Mouse (Mus musculus): Measurements from ENCODE around the gene Insl5. TPM values are rescaled to one million over a fixed set of nuclear protein-coding genes. Genes with fewer than 3 reads are reported as not detected.

Insl5 gene
- total and polyA plus RNA-seq, 2 experiments from 2014 or later, result not detected

GRCm38 (mm10) chr4:102974172-102974571, 52.5 kb downstream of the Insl5 start:
- H3K4me3 ChIP-seq (ENCODE audit: low read length), result no peak overlapping the region
- peaks cover 7% of the 10 kb centered on the region; the same call in 1 of the 2 replicates for H3K4me1 ChIP-seq (ENCODE audit: insufficient read depth, low read length)
- no peak overlapping the region for H3K4me2 ChIP-seq (ENCODE audit: low read depth, low read length)
- 66% methylated on average over 5 of the region's 5 CpGs for WGBS
- H3K27ac ChIP-seq, result no peak overlapping the region
- no peaks in the 10 kb centered on the region for H3K9me3 ChIP-seq (ENCODE audit: low read length)
- H3K36me3 ChIP-seq (ENCODE audit: insufficient read depth, low read length), result 0 out of 2 replicates have a peak, but pooled peaks cover 4% of the 10 kb centered on the region
- H3K27me3 ChIP-seq (ENCODE audit: insufficient read depth, low read length), result no peaks in the 10 kb centered on the region
- DNase-seq (ENCODE audit: low spot score) (no peak), ATAC-seq (no peak)
- H3K9ac ChIP-seq (replicated peaks; ENCODE audit: low read length), result no peak overlapping the region
- TF ChIP-seq CTCF (IDR thresholded peaks at IDR 0.05; ENCODE audit: low read depth), result no peak

GRCm38 (mm10) chr4:102972071-102972470, 54.6 kb downstream of the Insl5 start:
- H3K9me3 ChIP-seq (ENCODE audit: low read length), result no peaks in the 10 kb centered on the region
- H3K36me3 ChIP-seq (ENCODE audit: insufficient read depth, low read length), result 0 out of 2 replicates have a peak, but pooled peaks cover 9% of the 10 kb centered on the region
- H3K4me3 ChIP-seq (ENCODE audit: low read length), result no peak overlapping the region
- H3K9ac ChIP-seq (replicated peaks; ENCODE audit: low read length), result no peak overlapping the region
- TF ChIP-seq CTCF (IDR thresholded peaks at IDR 0.05; ENCODE audit: low read depth), result no peak
- 75% methylated on average over 3 of the region's 3 CpGs for WGBS
- H3K4me2 ChIP-seq (ENCODE audit: low read depth, low read length), result no peak overlapping the region
- ATAC-seq, result no peak
- no peak for DNase-seq (ENCODE audit: low spot score)
- no peak overlapping the region for H3K27ac ChIP-seq
- no peaks in the 10 kb centered on the region for H3K27me3 ChIP-seq (ENCODE audit: insufficient read depth, low read length)
- H3K4me1 ChIP-seq (ENCODE audit: insufficient read depth, low read length), result no peaks in the 10 kb centered on the region

GRCm38 (mm10) chr4:102971159-102971558, 55.5 kb downstream of the Insl5 start:
- no peak for DNase-seq (ENCODE audit: low spot score)
- no peak for TF ChIP-seq CTCF (IDR thresholded peaks at IDR 0.05; ENCODE audit: low read depth)
- Histone ChIP-seq H3K9me3 (ENCODE audit: low read length) (no peaks in the 10 kb centered on the region), H3K27ac (no peak overlapping the region), H3K9ac (replicated peaks; ENCODE audit: low read length) (no peak overlapping the region), H3K36me3 (ENCODE audit: insufficient read depth, low read length) (0 out of 2 replicates have a peak, but pooled peaks cover 13% of the 10 kb centered on the region), H3K4me3 (ENCODE audit: low read length) (no peak overlapping the region), H3K4me2 (ENCODE audit: low read depth, low read length) (no peak overlapping the region), H3K27me3 (ENCODE audit: insufficient read depth, low read length) (no peaks in the 10 kb centered on the region), H3K4me1 (ENCODE audit: insufficient read depth, low read length) (no peaks in the 10 kb centered on the region)
- 79% methylated on average over 5 of the region's 5 CpGs for WGBS
- no peak for ATAC-seq

- ATAC-seq, result no peak
- H3K4me1 ChIP-seq (ENCODE audit: insufficient read depth, low read length), result no peaks in the 10 kb centered on the region
- no peak for DNase-seq (ENCODE audit: low spot score)
- H3K9me3 ChIP-seq (ENCODE audit: low read length), result no peaks in the 10 kb centered on the region
- H3K9ac ChIP-seq (replicated peaks; ENCODE audit: low read length), result no peak overlapping the region
- no peak overlapping the region for H3K27ac ChIP-seq
- no peak overlapping the region for H3K4me2 ChIP-seq (ENCODE audit: low read depth, low read length)
- no peaks in the 10 kb centered on the region for H3K27me3 ChIP-seq (ENCODE audit: insufficient read depth, low read length)
- no peak for TF ChIP-seq CTCF (IDR thresholded peaks at IDR 0.05; ENCODE audit: low read depth)
- H3K36me3 ChIP-seq (ENCODE audit: insufficient read depth, low read length), result 0 out of 2 replicates have a peak, but pooled peaks cover 14% of the 10 kb centered on the region
- WGBS, result 91% methylated on average over 5 of the region's 5 CpGs
- H3K4me3 ChIP-seq (ENCODE audit: low read length), result no peak overlapping the region
Observed at GRCm38 (mm10) chr4:102969599-102969998, 57.0 kb downstream of the Insl5 start.

Other genes with a start within 250 kb of the Insl5 start
- 0.73 and 5.5 TPM in 2 replicates for gene Tctex1d1, start 48.2 kb downstream of the Insl5 start, total RNA-seq (2014; rRNA removed)
- 2.0 and 2.5 TPM in 2 replicates for gene Tctex1d1, start 48.2 kb downstream of the Insl5 start, polyA plus RNA-seq (2015; fragmentation: Nextera tagmentation; extraction: Ambion mirVana)
- 26.1 and 27.8 TPM in 2 replicates for gene Mier1, start 87.5 kb upstream of the Insl5 start, total RNA-seq (2014; rRNA removed)
- 37.4 and 39.2 TPM in 2 replicates for gene Mier1, start 87.5 kb upstream of the Insl5 start, polyA plus RNA-seq (2015; fragmentation: Nextera tagmentation; extraction: Ambion mirVana)
- 4.2 TPM in 2 replicates for gene Wdr78, start 87.7 kb upstream of the Insl5 start, total RNA-seq (2014; rRNA removed)
- gene Wdr78, start 87.7 kb upstream of the Insl5 start, polyA plus RNA-seq (2015; fragmentation: Nextera tagmentation; extraction: Ambion mirVana), result 2.8 and 3.0 TPM in 2 replicates
- gene Slc35d1, start 188.3 kb upstream of the Insl5 start, total RNA-seq (2014; rRNA removed), result 4.0 and 4.9 TPM in 2 replicates
- 5.1 and 6.1 TPM in 2 replicates for gene Slc35d1, start 188.3 kb upstream of the Insl5 start, polyA plus RNA-seq (2015; fragmentation: Nextera tagmentation; extraction: Ambion mirVana)